Mouse (Mus musculus): ENCODE results near the gene F5. TPM values are rescaled to one million over a fixed set of nuclear protein-coding genes. Genes with fewer than 3 reads are reported as not detected.

Gene F5
- polyA plus RNA-seq, 1 experiment from 2014 or later, result 1.6 TPM

DNA sequence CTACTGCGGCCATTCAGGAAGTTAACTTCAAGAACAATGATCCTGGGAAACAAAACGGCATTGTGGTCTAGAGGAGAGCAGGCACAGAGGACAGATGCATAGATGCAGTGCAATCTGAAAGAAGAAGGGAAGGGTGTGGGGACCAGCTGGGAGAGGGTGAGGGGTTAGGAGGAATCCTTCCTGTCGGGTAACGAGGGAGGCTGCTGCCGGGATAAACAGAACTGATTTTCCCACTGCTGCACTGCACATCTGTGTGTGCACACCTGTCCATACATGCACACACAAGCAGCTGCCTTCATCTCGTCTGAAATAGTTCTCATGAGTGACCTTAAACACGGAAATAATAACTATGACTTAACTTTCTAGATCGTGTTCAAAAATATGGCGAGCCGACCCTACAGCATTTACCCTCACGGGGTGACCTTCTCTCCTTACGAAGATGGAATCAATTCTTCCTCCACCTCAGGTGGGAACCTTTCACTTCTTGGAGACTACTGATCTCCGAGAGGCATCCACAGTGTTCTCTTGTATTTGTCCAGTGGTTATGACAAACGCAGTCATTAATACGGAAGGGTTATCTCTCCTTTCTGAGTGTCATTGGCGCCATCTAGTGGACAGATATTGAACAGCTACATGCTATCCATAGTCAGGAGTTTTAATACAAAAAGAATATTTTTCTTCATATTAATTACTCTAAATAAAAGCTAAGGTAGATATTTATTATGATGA lies 32.7 kb downstream of the F5 start:
- Histone ChIP-seq H3K4me3 (ENCODE audit: low read depth, low read length) (peak overlapping the region; percentile 10; the same call in 1 of the 2 replicates), H3K36me3 (ENCODE audit: control insufficient read depth, insufficient read depth, low read length) (no peaks in the 10 kb centered on the region), H3K9ac (ENCODE audit: low read length) (no peak overlapping the region), H3K9me3 (ENCODE audit: control insufficient read depth, low read length) (no peaks in the 10 kb centered on the region), H3K4me1 (replicated peaks; ENCODE audit: control insufficient read depth, insufficient read depth) (no peaks in the 10 kb centered on the region), H3K4me2 (replicated peaks; ENCODE audit: low read depth) (peak overlapping the region; percentile 44), H3K27ac (replicated peaks) (no peak overlapping the region), H3K27me3 (ENCODE audit: control insufficient read depth, insufficient read depth, low read length) (no peaks in the 10 kb centered on the region)
- TF ChIP-seq EP300 (optimal IDR thresholded peaks at IDR 0.05) (no peak), CTCF (IDR thresholded peaks at IDR 0.05; ENCODE audit: low read depth) (peak; percentile 91)
- DNase-seq (ENCODE audit: low spot score) (peak; percentile 62), ATAC-seq (ENCODE audit: low FRiP score, low TSS enrichment) (peak; percentile 65; the same call in 1 of the 2 replicates)
- 37% methylated on average over 16 of the region's 16 CpGs for WGBS

DNA sequence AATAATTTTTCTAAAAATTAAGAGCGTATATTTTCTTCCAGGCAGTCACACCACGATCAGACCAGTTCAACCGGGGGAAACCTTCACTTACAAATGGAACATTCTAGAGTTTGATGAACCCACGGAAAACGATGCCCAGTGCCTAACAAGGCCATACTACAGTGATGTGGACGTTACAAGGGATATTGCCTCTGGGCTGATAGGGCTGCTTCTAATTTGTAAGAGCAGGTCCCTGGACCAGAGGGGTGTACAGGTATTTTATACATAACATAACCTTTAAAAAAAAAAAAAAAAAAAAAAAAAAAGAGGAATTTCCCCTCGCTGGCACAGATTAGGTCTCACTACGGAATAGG lies 33.2 kb downstream of the F5 start:
- Histone ChIP-seq H3K9ac (ENCODE audit: low read length) (no peak overlapping the region), H3K27ac (replicated peaks) (no peak overlapping the region), H3K9me3 (ENCODE audit: control insufficient read depth, low read length) (no peaks in the 10 kb centered on the region), H3K27me3 (ENCODE audit: control insufficient read depth, insufficient read depth, low read length) (no peaks in the 10 kb centered on the region), H3K4me2 (replicated peaks; ENCODE audit: low read depth) (no peak overlapping the region), H3K4me3 (ENCODE audit: low read depth, low read length) (no peak overlapping the region), H3K36me3 (ENCODE audit: control insufficient read depth, insufficient read depth, low read length) (no peaks in the 10 kb centered on the region), H3K4me1 (replicated peaks; ENCODE audit: control insufficient read depth, insufficient read depth) (no peaks in the 10 kb centered on the region)
- DNase-seq (ENCODE audit: low spot score) (no peak), ATAC-seq (ENCODE audit: low FRiP score, low TSS enrichment) (no peak)
- 38% methylated on average over 8 of the region's 8 CpGs for WGBS
- no peak for TF ChIP-seq CTCF (IDR thresholded peaks at IDR 0.05; ENCODE audit: low read depth)
- TF ChIP-seq EP300 (optimal IDR thresholded peaks at IDR 0.05), result no peak

DNA sequence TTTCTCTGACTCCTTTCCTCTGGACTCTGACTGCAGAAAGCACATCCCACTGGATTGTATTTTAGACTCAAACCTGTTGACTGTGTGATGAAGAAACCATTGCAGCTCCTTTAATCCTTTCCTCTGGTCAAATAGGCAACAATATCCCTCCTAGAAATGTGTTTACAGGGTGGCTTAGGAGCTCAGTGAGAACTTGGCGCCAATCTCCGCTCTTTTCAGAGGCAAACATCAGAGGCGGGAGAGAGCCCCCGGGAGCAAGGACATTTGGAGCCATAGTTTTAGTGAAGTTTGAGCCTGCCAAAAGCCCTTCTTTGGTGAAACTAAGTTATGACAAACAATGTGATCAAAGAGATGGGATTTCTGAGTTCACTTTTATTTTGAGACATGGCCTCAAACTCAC lies 33.7 kb downstream of the F5 start:
- H3K4me1 ChIP-seq (replicated peaks; ENCODE audit: control insufficient read depth, insufficient read depth), result no peaks in the 10 kb centered on the region
- TF ChIP-seq CTCF (IDR thresholded peaks at IDR 0.05; ENCODE audit: low read depth) (no peak), EP300 (optimal IDR thresholded peaks at IDR 0.05) (no peak)
- no peak for ATAC-seq (ENCODE audit: low FRiP score, low TSS enrichment)
- H3K9me3 ChIP-seq (ENCODE audit: control insufficient read depth, low read length), result no peaks in the 10 kb centered on the region
- no peaks in the 10 kb centered on the region for H3K27me3 ChIP-seq (ENCODE audit: control insufficient read depth, insufficient read depth, low read length)
- H3K9ac ChIP-seq (ENCODE audit: low read length), result no peak overlapping the region
- no peak overlapping the region for H3K4me3 ChIP-seq (ENCODE audit: low read depth, low read length)
- H3K4me2 ChIP-seq (replicated peaks; ENCODE audit: low read depth), result no peak overlapping the region
- no peaks in the 10 kb centered on the region for H3K36me3 ChIP-seq (ENCODE audit: control insufficient read depth, insufficient read depth, low read length)
- no peak overlapping the region for H3K27ac ChIP-seq (replicated peaks)
- 38% methylated on average over 4 of the region's 4 CpGs for WGBS
- DNase-seq (ENCODE audit: low spot score), result no peak

DNA sequence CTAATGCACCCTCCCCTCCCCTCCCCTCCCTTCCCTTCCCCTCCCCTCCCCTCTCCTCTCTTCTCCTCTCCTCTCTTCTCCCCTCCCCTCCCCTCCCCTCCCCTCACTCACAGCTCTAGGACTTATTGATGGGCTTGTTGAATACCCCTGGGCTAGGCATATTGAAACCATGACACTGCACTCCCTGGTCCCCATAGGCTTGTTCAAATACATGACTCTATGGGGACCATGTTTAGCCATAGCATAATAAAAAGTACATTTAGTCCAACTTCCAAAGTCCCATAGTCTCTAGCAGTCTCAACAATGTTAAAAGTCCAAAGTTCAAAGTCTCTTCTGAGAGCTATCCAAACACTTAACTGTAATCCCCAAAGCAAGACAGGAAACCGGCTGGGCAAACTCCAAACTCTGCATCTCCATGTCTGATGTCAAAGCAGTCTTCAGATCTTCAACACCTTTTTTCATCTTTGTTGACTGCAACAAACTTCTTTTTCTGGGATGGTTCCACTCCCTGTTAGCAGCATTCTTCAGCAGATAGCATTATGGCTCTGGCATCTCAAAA lies 35.4 kb downstream of the F5 start:
- H3K9ac ChIP-seq (ENCODE audit: low read length), result no peak overlapping the region

DNA sequence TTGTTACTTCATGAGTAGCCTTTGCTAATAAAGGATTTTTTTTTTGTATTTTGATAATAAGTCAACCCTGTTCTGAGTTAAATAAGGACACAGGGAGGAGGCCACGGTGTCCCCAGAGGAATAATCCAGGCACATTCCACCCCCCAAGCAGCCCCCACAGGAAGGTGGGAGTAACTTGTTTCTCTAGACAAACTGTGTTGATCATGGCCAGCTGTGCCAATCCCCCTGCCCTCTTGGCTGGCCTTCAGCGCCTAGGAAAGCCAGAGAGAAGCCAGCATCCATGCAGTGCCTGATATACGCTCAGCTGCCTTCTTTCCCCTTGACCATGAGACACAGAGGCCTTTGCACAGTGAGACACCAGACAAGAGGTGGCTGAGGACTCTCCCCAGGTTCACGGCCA lies 47.9 kb downstream of the F5 start:
- no peak for TF ChIP-seq CTCF (IDR thresholded peaks at IDR 0.05; ENCODE audit: low read depth)
- DNase-seq (ENCODE audit: low spot score), result no peak
- Histone ChIP-seq H3K27me3 (ENCODE audit: control insufficient read depth, insufficient read depth, low read length) (no peaks in the 10 kb centered on the region), H3K4me3 (ENCODE audit: low read depth, low read length) (no peak overlapping the region), H3K36me3 (ENCODE audit: control insufficient read depth, insufficient read depth, low read length) (no peaks in the 10 kb centered on the region), H3K4me2 (replicated peaks; ENCODE audit: low read depth) (no peak overlapping the region), H3K4me1 (replicated peaks; ENCODE audit: control insufficient read depth, insufficient read depth) (no peaks in the 10 kb centered on the region), H3K9ac (ENCODE audit: low read length) (no peak overlapping the region), H3K27ac (replicated peaks) (no peak overlapping the region), H3K9me3 (ENCODE audit: control insufficient read depth, low read length) (no peaks in the 10 kb centered on the region)
- 83% methylated on average over 4 of the region's 4 CpGs for WGBS
- ATAC-seq (ENCODE audit: low FRiP score, low TSS enrichment), result no peak

More for the DNA sequence above, 35.4 kb downstream of the F5 start:
- H3K27ac ChIP-seq (replicated peaks), result no peak overlapping the region
- H3K4me3 ChIP-seq (ENCODE audit: low read depth, low read length), result no peak overlapping the region
- 60% methylated on average over 1 of the region's 1 CpGs for WGBS
- ATAC-seq (ENCODE audit: low FRiP score, low TSS enrichment), result no peak
- no peak for TF ChIP-seq EP300 (optimal IDR thresholded peaks at IDR 0.05)
- no peak for TF ChIP-seq CTCF (IDR thresholded peaks at IDR 0.05; ENCODE audit: low read depth)
- no peaks in the 10 kb centered on the region for H3K4me1 ChIP-seq (replicated peaks; ENCODE audit: control insufficient read depth, insufficient read depth)
- H3K9me3 ChIP-seq (ENCODE audit: control insufficient read depth, low read length), result no peaks in the 10 kb centered on the region
- H3K36me3 ChIP-seq (ENCODE audit: control insufficient read depth, insufficient read depth, low read length), result no peaks in the 10 kb centered on the region
- no peak overlapping the region for H3K4me2 ChIP-seq (replicated peaks; ENCODE audit: low read depth)
- DNase-seq (ENCODE audit: low spot score), result no peak
- H3K27me3 ChIP-seq (ENCODE audit: control insufficient read depth, insufficient read depth, low read length), result no peaks in the 10 kb centered on the region

DNA sequence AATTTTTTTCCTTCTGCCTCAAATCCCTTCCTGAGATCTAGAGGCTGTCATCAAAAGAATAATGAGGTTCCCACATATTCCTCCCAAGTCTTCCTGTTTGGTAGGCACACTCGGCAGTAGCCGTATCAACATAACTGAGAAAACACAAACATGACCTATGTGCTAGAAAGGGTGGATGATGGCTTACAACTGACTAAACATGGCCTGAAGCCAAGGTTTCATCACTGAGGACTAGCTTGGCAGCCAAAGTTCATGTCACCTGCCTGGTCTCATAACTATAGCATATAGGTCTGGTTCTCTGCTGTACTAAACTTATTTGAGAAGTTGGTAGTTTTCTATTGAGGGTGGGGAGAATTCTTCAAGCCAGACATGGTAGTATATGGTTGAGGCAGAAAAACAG lies 56.8 kb downstream of the F5 start:
- DNase-seq (ENCODE audit: low spot score) (peak; percentile 33), ATAC-seq (ENCODE audit: low FRiP score, low TSS enrichment) (peak; percentile 86)
- Histone ChIP-seq H3K27ac (replicated peaks) (no peak overlapping the region), H3K4me1 (replicated peaks; ENCODE audit: control insufficient read depth, insufficient read depth) (no peaks in the 10 kb centered on the region), H3K9me3 (ENCODE audit: control insufficient read depth, low read length) (no peaks in the 10 kb centered on the region), H3K27me3 (ENCODE audit: control insufficient read depth, insufficient read depth, low read length) (no peaks in the 10 kb centered on the region), H3K4me2 (replicated peaks; ENCODE audit: low read depth) (no peak overlapping the region), H3K4me3 (ENCODE audit: low read depth, low read length) (no peak overlapping the region), H3K9ac (ENCODE audit: low read length) (no peak overlapping the region), H3K36me3 (ENCODE audit: control insufficient read depth, insufficient read depth, low read length) (no peaks in the 10 kb centered on the region)
- TF ChIP-seq CTCF (IDR thresholded peaks at IDR 0.05; ENCODE audit: low read depth) (no peak), EP300 (optimal IDR thresholded peaks at IDR 0.05) (no peak)
- WGBS, result 40% methylated on average over 2 of the region's 2 CpGs
